Mouse (Mus musculus) small intestine, adult 2 months (tissue): ENCODE measurements at regions not wholly inside any gene's neighbourhood (a gene's known extent, or its start where the extent isn't known, plus 50 kb on each side); places are given as distances from the start of the nearest gene placed in this dataset.
A peak's percentile ranks its signal among the peaks of the same experiment; 100 is the strongest.

Experiments
- H3K27ac ChIP-seq: fragments of 200-500 bp; 2 replicates; pipeline ENCODE4 v1.5.1; 2012; ENCODE audit warnings: low read depth, low read length, control low read depth, inconsistent platforms; ENCODE audit not compliant: insufficient read depth
- H3K27me3 ChIP-seq: fragments of 200-500 bp; 2 replicates; pipeline ENCODE4 v1.6.1; 2012; ENCODE audit warnings: mild to moderate bottlenecking, moderate library complexity, low read length, inconsistent platforms; ENCODE audit not compliant: control insufficient read depth, insufficient read depth
- H3K36me3 ChIP-seq: fragments of 200-500 bp; 2 replicates; pipeline ENCODE4 v1.6.1; 2012; ENCODE audit warnings: mild to moderate bottlenecking, low read length, control low read depth, inconsistent platforms; ENCODE audit not compliant: control insufficient read depth, insufficient read depth
- H3K4me1 ChIP-seq: fragments of 200-500 bp; 2 replicates; pipeline ENCODE4 v1.6.1; 2012; ENCODE audit warnings: low read length, inconsistent platforms, mixed read lengths; ENCODE audit not compliant: control insufficient read depth, insufficient read depth, insufficient read length
- H3K4me3 ChIP-seq: fragments of 200-500 bp; 2 replicates; pipeline ENCODE4 v1.5.1; 2012; ENCODE audit warnings: low read depth, mild to moderate bottlenecking, control low read depth, inconsistent platforms, low read length, moderate library complexity
- CTCF ChIP-seq: fragments of 200-500 bp; IDR thresholded peaks from 2 replicates; pipeline ENCODE4 v1.5.1; 2012; ENCODE audit warnings: low read depth, mild to moderate bottlenecking, control low read depth, inconsistent platforms, low read length, moderate library complexity, mixed read lengths; ENCODE audit not compliant: insufficient replicate concordance, insufficient read length; ENCODE audit errors: extremely low read depth
- POLR2A ChIP-seq: fragments of 200-500 bp; IDR thresholded peaks from 2 replicates; pipeline ENCODE4 v1.6.1; 2012; ENCODE audit warnings: low read depth, mild to moderate bottlenecking, control low read depth, inconsistent platforms, low read length, moderate library complexity
- WGBS: fragments of 180-500 bp; shearing (Covaris S2); methylation state at CpG from one replicate; pipeline ENCODE4 v1.1.7; 2018; 5-methylcytosine and 5-hydroxymethylcytosine counted together

DNA sequence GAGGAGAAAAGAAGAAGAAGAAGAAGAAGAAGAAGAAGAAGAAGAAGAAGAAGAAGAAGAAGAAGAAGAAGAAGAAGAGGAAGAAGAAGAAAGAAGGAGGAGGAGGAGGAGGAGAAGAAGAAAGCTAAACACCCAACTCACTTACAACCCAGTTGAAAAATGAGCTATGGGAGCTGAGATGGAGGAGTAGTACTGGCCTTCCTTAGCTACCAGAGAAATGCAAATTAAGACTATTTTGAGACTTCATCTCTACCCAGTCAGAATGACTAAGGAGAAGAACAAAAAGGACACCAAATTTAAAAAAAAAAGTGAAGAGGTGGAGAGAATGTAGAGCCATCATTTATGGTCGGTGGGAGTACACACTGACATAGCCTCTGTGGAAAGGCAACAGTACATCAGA, 85.9 kb upstream of the Map9 start:
- 74% methylated on average over 1 of the region's 1 CpGs for WGBS
- TF ChIP-seq POLR2A (no peak), CTCF (no peak)
- Histone ChIP-seq H3K4me3 (no peak overlapping the region), H3K27me3 (no peaks in the 10 kb centered on the region), H3K36me3 (no peaks in the 10 kb centered on the region), H3K27ac (no peak overlapping the region), H3K4me1 (no peaks in the 10 kb centered on the region)

GRCm38 (mm10) chr3:82265941-82266340, 91.9 kb upstream of the Map9 start:
- no peak overlapping the region for H3K4me3 ChIP-seq
- 55% methylated on average over 1 of the region's 1 CpGs for WGBS
- H3K27me3 ChIP-seq, result no peaks in the 10 kb centered on the region
- no peaks in the 10 kb centered on the region for H3K4me1 ChIP-seq
- no peaks in the 10 kb centered on the region for H3K36me3 ChIP-seq
- TF ChIP-seq POLR2A, result no peak
- TF ChIP-seq CTCF, result no peak
- H3K27ac ChIP-seq, result no peak overlapping the region

GRCm38 (mm10) chr3:82261976-82262375, 95.9 kb upstream of the Map9 start:
- no peaks in the 10 kb centered on the region for H3K4me1 ChIP-seq
- 69% methylated on average over 3 of the region's 3 CpGs for WGBS
- no peak overlapping the region for H3K27ac ChIP-seq
- H3K27me3 ChIP-seq, result no peaks in the 10 kb centered on the region
- no peaks in the 10 kb centered on the region for H3K36me3 ChIP-seq
- H3K4me3 ChIP-seq, result no peak overlapping the region
- no peak for TF ChIP-seq CTCF
- no peak for TF ChIP-seq POLR2A

GRCm38 (mm10) chr3:82259986-82260652, 97.7 kb upstream of the Map9 start:
- Histone ChIP-seq H3K4me1 (no peaks in the 10 kb centered on the region), H3K27me3 (no peaks in the 10 kb centered on the region), H3K36me3 (no peaks in the 10 kb centered on the region), H3K4me3 (no peak overlapping the region), H3K27ac (no peak overlapping the region)
- no peak for TF ChIP-seq POLR2A
- no peak for TF ChIP-seq CTCF
- 72% methylated on average over 4 of the region's 4 CpGs for WGBS

DNA sequence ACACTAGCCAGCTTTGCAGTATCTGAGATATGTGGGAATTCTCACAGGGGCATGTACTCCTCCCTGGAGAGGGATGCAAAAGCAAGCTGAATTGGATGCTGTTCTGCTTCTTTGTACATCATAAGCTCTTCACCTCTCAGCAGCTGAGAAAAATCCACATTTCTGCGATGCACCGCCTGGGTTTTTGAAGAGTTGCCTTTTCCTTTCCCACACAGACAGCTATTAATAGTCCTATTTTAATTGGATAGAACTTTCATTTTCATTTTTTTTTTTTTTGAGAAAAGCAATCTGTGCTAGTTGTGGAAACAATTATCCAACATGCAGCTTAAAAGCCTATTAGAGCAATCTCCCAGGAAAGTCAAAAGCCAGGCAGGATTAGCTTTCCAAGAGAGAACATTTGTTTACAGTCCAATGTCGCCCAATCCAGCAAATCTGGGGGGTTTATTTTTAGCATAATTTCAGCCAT, 105.2 kb upstream of the Gucy1a1 start:
- no peaks in the 10 kb centered on the region for H3K27me3 ChIP-seq
- no peaks in the 10 kb centered on the region for H3K36me3 ChIP-seq
- TF ChIP-seq POLR2A, result no peak
- H3K4me1 ChIP-seq, result no peaks in the 10 kb centered on the region
- 59% methylated on average over 3 of the region's 3 CpGs for WGBS
- no peak overlapping the region for H3K4me3 ChIP-seq
- H3K27ac ChIP-seq, result no peak overlapping the region

GRCm38 (mm10) chr3:82249968-82250795, 104.6 kb upstream of the Gucy1a1 start:
- no peaks in the 10 kb centered on the region for H3K27me3 ChIP-seq
- H3K4me3 ChIP-seq, result no peak overlapping the region
- no peaks in the 10 kb centered on the region for H3K36me3 ChIP-seq
- no peaks in the 10 kb centered on the region for H3K4me1 ChIP-seq
- TF ChIP-seq CTCF (no peak), POLR2A (no peak)
- peak overlapping the region; percentile 15; the same call in 1 of the 2 replicates for H3K27ac ChIP-seq
- 39% methylated on average over 6 of the region's 6 CpGs for WGBS

- no peaks in the 10 kb centered on the region for H3K36me3 ChIP-seq
- 36% methylated on average over 2 of the region's 2 CpGs for WGBS
- no peak overlapping the region for H3K27ac ChIP-seq
- H3K27me3 ChIP-seq, result no peaks in the 10 kb centered on the region
- TF ChIP-seq CTCF (no peak), POLR2A (no peak)
- no peak overlapping the region for H3K4me3 ChIP-seq
- no peaks in the 10 kb centered on the region for H3K4me1 ChIP-seq
These were observed 90.9 kb upstream of the Gucy1a1 start for GRCm38 (mm10) chr3:82236377-82237057.
